Mouse (Mus musculus): ENCODE data around the gene D10Wsu102e.

GRCm38 (mm10) chr10:83331811-83332210 is 28.2 kb upstream of the D10Wsu102e start:
- TF ChIP-seq POLR2A (IDR thresholded peaks at IDR 0.05; ENCODE audit: borderline replicate concordance, low read depth, low read length): no peak
- TF ChIP-seq CTCF (IDR thresholded peaks at IDR 0.05; ENCODE audit: low read depth, low read length): no peak

All from bone marrow macrophage, adult 2 months (primary cell).